Mouse (Mus musculus): ENCODE results near the gene Rbmy.
"Not testable (repeated sequence)": the region's sequence is repeated elsewhere in the genome, so short reads cannot be mapped to it uniquely, and the experiment has no call there.

Gene Rbmy

DNA sequence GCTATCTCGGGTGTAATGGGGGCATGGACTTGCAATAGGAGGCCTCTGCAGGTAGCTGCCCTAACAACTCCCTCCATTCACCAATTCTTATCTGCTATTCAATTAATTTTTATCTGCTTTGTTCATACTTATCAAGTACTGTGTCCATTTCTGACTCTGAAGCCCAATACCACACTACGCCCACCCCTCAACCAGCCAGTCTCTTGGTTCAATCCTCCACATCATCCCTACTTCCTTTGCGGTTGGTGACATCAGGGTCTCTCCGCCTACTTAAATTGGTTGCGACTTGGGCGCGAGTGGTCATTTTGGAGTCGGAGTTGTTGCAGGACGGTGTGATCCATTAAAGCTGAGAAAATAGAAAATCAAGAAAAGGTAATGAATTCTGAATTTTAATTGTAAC, at the start of gene Rbmy, which contains the start of gene Gm10256:
Gene Rbmy (plus strand): TSS at position 301 of the 400 bp plus-strand sequence.
Gene Gm10256 (plus strand): TSS at position 320 of the 400 bp plus-strand sequence.
- DNase-seq: not testable (repeated sequence)

DNA sequence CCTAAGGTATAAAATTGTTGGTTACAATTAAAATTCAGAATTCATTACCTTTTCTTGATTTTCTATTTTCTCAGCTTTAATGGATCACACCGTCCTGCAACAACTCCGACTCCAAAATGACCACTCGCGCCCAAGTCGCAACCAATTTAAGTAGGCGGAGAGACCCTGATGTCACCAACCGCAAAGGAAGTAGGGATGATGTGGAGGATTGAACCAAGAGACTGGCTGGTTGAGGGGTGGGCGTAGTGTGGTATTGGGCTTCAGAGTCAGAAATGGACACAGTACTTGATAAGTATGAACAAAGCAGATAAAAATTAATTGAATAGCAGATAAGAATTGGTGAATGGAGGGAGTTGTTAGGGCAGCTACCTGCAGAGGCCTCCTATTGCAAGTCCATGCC, 34.4 kb upstream of the Rbmy start, which contains the start of gene Gm4064:
Gene Gm4064 (minus strand): TSS at position 101 of the 400 bp plus-strand sequence.
- not testable (repeated sequence) for DNase-seq

Measured in thymus, postnatal 36 days (tissue).